Mouse (Mus musculus): ENCODE measurements around the gene Cggbp1. TPM values are rescaled to one million over a fixed set of nuclear protein-coding genes. Genes with fewer than 3 reads are reported as not detected.
"Not testable (repeated sequence)": the region's sequence is repeated elsewhere in the genome, so short reads cannot be mapped to it uniquely, and the experiment has no call there.

Gene Cggbp1
- 10 to 100 TPM; 64.2 to 70.3 TPM for total RNA-seq (2021)
- long read RNA-seq, experiment 1, full-length matches to known transcripts = 65 of 89 reads
- long read RNA-seq, experiment 1, partial matches to known transcripts = 3 of 89 reads
- long read RNA-seq, experiment 1, other reads (novel, unspliced or antisense) = 21 of 89 reads
- long read RNA-seq, experiment 2, full-length matches to known transcripts = 71 of 95 reads
- long read RNA-seq, experiment 2, partial matches to known transcripts = 2 of 95 reads
- long read RNA-seq, experiment 2, other reads (novel, unspliced or antisense) = 22 of 95 reads

- DNase-seq (ENCODE audit: low spot score in 2 of 2) = peak; percentile 98 to 100
Measured at GRCm38 (mm10) chr16:64851563-64852362, at the start of gene Cggbp1, which contains the start of gene Zfp654. Gene Cggbp1, plus strand, starts transcription at chr16:64851996. Gene Zfp654, minus strand, starts transcription at chr16:64851652.

- no peak for DNase-seq (ENCODE audit: low spot score in 2 of 2)
Measured at GRCm38 (mm10) chr16:64803041-64803440, 48.8 kb upstream of the Cggbp1 start.

GRCm38 (mm10) chr16:64817094-64817765, 34.6 kb upstream of the Cggbp1 start:
- DNase-seq (ENCODE audit: low spot score in 2 of 2) = no peak

- DNase-seq (ENCODE audit: low spot score in 2 of 2) = no peak
Measured at GRCm38 (mm10) chr16:64823890-64824289, 27.9 kb upstream of the Cggbp1 start.

- DNase-seq (ENCODE audit: low spot score in 2 of 2) = no peak
Measured at GRCm38 (mm10) chr16:64824474-64824873, 27.3 kb upstream of the Cggbp1 start.

- no peak for DNase-seq (ENCODE audit: low spot score in 2 of 2)
Measured at GRCm38 (mm10) chr16:64830291-64830690, 21.5 kb upstream of the Cggbp1 start.

GRCm38 (mm10) chr16:64835996-64836545, 15.7 kb upstream of the Cggbp1 start:
- no peak for DNase-seq (ENCODE audit: low spot score in 2 of 2)

GRCm38 (mm10) chr16:64836709-64837108, 15.1 kb upstream of the Cggbp1 start:
- DNase-seq (ENCODE audit: low spot score in 2 of 2) = no peak

GRCm38 (mm10) chr16:64841481-64842373, 10.1 kb upstream of the Cggbp1 start:
- DNase-seq (ENCODE audit: low spot score in 2 of 2) = no peak

- no peak for DNase-seq (ENCODE audit: low spot score in 2 of 2)
Measured at GRCm38 (mm10) chr16:64842374-64842729, 9.4 kb upstream of the Cggbp1 start.

- no peak for DNase-seq (ENCODE audit: low spot score in 2 of 2)
Measured at GRCm38 (mm10) chr16:64845947-64846346, 5.8 kb upstream of the Cggbp1 start.

GRCm38 (mm10) chr16:64850287-64851084, 1.3 kb upstream of the Cggbp1 start:
- peak; percentile 16 to 31 for DNase-seq (ENCODE audit: low spot score in 2 of 2)

GRCm38 (mm10) chr16:64851085-64851562, 672 bp upstream of the Cggbp1 start:
- peak in 1 of 2 experiments; percentile 34 for DNase-seq (ENCODE audit: low spot score in 2 of 2)

- DNase-seq (ENCODE audit: low spot score in 2 of 2) = peak; percentile 30 to 44
Measured at GRCm38 (mm10) chr16:64852441-64852871, 660 bp downstream of the Cggbp1 start.

GRCm38 (mm10) chr16:64852891-64853290, 1.1 kb downstream of the Cggbp1 start:
- no peak for DNase-seq (ENCODE audit: low spot score in 2 of 2)

- no peak for DNase-seq (ENCODE audit: low spot score in 2 of 2)
Measured at GRCm38 (mm10) chr16:64856946-64857345, 5.2 kb downstream of the Cggbp1 start.

GRCm38 (mm10) chr16:64865841-64866240, 14.0 kb downstream of the Cggbp1 start:
- not testable (repeated sequence) for DNase-seq (ENCODE audit: low spot score in 2 of 2)

GRCm38 (mm10) chr16:64868613-64869012, 16.8 kb downstream of the Cggbp1 start:
- DNase-seq (ENCODE audit: low spot score in 2 of 2) = no peak

- no peak for DNase-seq (ENCODE audit: low spot score in 2 of 2)
Measured at GRCm38 (mm10) chr16:64869621-64870020, 17.8 kb downstream of the Cggbp1 start.

Measured in gastrocnemius, postnatal 4 days (tissue).